Mouse (Mus musculus) retina, postnatal 7 days (tissue): ENCODE measurements around the gene Sod2.
"Not testable (repeated sequence)": the region's sequence is repeated elsewhere in the genome, so short reads cannot be mapped to it uniquely, and the experiment has no call there.

ENCODE experiments used
- DNase-seq: peaks from one replicate; pipeline ENCODE4 v3.0.0-alpha.2; 2012; ENCODE audit warnings: low read depth, low spot score

Gene Sod2

DNA sequence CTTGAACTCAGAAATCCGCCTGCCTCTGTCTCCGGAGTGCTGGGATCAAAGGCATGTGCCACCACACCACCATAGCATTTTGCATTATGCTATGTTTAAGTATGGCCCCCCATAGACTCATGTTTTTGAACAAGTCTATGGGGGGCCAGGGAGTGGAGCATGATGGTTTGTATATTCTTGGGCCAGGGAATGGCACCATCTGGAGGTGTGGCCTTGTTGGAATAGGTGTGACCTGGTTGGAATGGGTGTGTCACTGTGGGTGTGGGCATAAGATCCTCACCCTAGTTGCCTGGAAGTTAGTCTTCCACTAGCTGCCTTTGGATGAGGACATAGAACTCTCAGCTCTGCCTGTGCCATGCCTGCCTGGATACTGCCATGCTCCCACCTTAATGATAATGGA, at the start of gene Sod2:
Gene Sod2, plus strand, starts transcription at position 301 of the 400 bp plus-strand sequence.
- DNase-seq, result not testable (repeated sequence)

DNA sequence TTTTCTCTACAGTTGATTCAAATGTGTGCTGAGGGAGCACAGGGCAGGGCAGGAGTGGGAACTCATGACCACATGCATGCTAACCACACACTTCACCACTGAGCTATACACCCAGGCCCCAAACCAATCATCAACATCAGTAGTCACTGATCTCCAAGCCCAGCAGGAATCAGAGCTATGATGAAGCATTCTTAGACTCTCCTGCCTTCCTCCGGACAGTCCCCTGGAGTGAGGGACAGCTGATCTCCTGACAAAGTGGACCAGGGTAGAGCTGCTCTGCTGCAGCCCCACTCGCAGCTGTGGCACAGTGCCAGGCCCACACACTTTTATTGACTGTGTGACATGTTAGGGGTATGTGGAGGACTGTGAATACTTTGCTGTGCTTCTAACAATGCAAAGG, 47.3 kb upstream of the Sod2 start:
- not testable (repeated sequence) for DNase-seq

DNA sequence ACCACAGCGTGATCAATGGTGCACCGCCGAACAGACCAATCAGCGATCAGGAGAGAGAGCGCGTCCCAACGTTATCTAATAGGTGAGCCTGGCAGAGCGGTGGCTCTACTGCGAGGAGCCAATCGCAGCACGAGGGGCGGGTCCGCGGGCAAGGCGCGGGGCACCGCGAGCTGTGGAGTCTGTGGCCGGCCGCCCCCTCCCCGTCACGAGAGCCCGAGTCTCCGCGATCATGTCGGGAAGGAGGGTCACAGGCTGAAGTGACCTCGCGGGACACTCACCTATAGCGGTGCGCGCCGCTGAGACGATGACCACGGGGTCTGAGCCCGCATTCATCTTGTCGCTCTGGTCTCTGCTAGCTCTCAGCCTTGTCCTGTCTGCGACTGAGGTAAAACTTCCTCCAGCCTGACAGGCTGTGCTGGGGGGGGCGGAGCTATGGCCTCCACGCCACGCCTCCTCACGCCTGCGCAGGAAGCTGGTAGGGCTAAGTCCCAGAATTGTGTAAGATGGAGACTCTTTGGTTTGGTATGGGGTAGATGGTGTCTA, 46.2 kb upstream of the Sod2 start, which contains the start of gene Acat2:
Gene Acat2, minus strand, starts transcription at position 417 of the 543 bp plus-strand sequence.
- DNase-seq, result peak; percentile 86

DNA sequence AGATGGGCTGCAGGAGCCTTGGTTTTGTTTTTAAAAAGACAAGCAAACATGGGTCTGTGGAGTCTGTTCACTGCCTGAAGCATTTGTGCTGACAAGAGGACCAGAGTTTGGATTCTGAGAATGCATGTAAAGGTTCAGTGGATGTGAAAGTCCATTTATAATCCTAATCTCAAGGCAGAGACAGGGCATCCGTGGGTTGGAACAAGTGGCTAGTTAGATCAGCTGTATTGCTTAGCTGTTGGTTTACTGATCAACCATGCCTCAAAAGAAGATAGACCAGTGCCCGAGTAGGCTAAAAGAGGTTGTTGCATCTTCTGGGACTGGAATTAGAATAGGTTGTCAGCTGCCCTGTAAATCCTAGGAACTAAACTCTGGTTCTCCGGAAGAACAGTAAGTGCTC, 43.2 kb upstream of the Sod2 start:
- no peak for DNase-seq

DNA sequence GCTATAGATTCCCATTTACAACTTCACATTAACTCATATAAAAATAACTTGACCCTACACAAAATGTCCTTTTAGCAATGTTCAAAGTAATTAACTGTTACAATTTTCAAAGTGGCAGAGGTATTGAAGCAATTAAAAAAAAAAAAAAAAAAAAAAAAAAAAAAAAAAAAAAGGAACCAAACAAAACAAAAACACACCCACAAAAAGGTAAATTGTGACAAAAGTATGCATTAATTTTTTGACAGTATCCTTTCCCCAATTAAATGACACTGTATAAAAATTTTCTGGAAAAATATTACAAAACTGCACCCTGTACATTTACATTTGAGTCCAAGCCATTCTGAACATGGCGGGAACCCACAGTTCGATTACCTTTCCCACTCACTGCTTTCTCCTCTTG, 39.5 kb upstream of the Sod2 start:
- no peak for DNase-seq

DNA sequence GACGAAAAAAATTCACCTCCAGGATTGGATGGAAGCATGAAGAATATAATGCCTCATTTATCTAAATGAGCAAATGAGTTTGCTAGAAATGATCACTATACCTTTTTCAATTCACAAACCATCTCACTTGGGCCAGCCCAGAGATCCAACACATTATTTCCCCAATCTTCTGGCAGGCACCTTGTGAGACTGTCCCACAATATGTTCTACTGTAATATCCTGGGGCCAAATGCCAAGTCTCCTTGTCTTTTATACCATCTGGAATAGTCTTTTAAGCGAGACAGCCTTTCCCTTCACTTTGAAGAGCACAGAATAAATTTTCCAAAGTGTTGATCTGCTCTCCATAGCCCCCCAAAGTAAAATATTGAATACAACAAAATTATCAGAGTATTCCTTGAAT, 32.8 kb upstream of the Sod2 start:
- no peak for DNase-seq

DNA sequence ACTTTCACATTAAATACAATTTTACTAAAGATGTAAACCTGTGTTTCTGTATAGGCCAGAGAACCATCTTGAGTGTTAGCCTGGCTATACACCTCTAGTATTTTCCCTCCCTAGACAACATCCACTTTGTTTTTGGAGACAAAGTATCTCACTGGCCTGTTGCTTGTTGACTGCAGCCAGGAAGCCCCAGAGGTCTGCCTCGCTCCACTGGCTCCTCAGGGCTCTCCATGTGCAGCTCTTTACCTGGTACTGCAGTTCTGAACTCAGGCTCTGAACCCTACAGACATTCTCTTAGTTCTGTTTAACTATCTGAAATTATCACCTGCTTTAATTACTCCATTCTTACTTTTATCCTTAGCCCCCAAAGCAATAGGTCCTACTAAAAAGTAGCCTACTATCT, 28.1 kb upstream of the Sod2 start:
- no peak for DNase-seq

DNA sequence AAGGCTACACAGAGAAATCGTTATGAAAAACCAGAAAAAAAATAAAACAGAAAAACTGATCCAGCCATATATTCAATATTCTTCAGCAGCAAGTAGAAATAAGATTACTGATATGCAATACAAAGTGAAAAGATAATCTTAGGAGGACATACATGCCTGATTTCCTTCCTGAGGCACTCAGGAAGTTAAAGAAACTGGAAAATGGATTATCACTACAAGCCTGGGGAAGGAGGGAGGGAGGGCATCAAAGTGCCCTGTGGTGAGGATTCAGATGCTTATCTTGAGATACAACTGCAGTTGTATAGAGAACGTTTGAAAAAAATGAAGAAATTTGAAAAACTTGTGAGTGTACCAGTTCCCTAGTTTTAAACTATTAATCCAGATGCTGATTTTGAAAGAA, 22.7 kb upstream of the Sod2 start:
- no peak for DNase-seq

DNA sequence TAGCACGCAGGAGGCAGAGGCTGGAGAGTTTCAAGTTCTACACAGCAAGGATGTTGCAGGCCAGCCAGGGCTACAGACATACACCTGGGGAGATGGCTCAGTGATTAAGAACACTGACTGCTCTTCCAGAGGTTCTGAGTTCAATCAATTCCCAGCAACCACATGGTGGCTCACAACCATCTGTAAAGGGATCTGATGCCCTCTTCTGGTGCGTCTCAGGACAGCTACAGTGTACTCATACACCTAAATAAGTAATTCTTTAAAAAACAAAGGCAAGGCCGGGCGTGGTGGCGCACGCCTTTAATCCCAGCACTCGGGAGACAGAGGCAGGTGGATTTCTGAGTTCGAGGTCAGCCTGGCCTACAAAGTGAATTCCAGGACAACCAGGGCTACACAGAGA, 18.6 kb upstream of the Sod2 start:
- not testable (repeated sequence) for DNase-seq

DNA sequence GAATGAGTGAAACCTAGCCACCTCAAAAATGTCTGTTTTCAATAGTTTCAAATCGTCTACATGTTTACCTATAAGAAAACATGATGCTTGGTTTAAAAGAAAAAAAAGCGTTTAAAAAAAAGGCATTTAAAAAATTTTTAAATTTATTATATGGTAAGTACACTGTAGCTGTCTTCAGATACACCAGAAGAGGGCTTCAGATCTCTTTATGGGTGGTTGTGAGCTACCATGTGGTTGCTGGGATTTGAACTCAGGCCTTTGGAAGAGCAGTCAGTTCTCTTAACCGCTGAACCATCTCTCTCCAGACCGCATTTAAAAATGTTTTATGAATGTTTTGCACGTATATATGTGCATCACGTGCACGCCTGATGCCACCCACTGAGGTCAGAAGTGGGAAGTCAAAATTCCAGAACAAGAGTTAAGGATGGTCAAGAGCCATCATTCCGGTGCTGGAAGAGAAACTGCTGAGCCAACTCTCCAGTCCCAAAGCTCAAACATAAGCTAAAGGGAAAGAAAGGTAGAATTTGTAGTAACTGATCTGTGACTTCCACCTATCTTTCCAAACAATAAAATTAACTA, 16.0 kb upstream of the Sod2 start:
- DNase-seq, result no peak

DNA sequence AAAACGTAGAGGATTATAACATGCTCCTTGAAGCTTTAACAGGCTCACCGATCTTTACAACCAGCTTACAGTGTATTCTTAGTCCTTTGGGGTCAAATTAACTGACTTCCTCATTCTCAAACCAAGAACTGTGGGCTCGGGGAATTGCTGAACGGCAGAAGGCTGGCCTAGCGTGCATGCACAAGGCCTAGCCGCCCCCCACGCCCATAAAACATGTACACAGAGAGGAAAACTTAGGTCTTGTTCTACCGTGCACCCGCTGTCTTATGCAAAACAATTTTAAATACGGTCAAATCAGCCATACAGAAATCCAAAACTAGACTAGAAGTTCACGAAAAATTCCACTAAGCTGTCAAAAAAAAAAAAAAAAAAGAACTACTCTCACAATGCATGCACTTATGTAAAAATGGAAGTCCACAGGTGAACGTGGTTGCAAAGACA, 15.4 kb upstream of the Sod2 start:
- DNase-seq, result no peak

DNA sequence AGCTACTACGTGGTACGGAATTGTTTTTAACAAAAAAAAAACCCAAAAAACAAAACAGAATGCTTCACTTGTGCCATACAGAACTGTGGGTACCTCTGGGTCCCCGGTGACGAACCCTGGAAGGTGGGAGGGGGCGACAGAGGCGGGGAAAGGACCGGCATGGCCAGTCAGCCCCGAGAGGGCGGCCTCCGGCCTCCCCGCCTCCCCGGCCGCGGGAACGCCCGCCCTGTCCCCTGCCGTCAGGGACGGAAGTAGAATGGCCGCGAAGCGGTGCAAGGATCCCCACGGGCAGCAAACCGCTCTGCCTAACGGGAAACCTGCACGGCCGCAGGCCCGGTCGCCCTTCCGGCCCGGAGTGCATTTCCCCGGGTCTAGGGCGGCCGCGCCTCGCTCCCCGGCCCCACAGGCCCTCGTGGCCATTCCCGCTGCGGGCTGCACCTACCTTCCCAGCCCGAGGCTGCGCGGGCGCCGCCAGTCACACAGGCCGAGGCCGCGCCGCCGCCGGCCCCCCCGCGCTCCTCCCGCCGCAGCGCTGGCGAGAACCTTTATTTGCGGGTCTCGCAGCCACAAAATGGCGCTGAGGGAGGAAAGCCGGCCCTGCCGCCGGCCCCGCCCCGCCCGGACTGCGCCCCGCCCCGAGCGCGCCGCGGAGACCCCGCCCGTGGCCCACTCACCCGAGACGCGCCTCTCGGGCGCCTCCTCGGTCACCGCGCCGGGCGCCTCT, 14.8 kb upstream of the Sod2 start:
- peak; percentile 74 for DNase-seq

DNA sequence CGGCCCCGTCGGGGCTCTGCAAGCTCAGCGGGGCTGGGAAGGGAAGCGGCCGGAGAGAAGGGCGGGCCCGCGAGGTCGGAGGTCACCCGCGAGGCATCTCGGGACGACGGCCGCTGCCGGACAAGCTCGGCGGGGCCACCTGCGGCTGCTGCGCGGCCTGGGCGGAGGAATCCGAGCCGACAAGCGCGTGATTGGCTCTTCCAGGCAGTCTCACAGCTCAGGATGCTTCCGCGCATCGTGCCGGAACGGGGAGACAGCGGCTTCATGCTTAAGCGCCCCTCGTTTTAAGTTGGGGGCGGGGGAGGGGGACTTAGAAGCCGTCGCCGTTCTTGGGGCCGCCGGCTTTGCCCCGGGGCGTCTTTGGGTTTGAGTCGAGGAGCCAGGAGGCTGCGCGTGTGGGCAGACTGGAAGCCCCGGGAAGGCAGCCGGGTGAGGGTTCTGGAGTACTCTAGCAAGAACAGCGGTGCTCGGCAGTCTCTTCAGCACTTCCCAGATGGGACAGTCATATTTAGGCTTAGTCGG, 14.1 kb upstream of the Sod2 start:
- peak; percentile 92 for DNase-seq

DNA sequence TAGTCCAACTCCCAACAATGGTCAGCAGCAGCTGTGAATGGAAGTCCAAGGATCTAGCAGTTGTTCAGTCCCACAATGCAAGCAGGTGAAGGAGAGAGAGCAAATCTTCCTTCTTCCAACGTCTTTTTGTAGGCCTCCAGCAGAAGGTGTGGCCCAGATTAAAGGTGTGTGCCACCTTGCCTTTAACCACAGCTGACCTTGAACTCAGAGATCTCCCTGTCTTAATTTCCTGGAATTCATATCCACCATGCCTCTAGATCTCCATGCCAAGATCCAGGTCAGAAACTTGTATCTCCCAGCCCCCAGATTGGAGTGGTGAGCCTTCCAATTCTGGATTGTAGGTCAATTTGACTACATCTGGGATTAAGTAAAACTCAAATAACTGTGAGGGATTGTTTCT, 12.6 kb upstream of the Sod2 start, which contains the start of gene Wtap:
Gene Wtap, minus strand, starts transcription at position 101 of the 400 bp plus-strand sequence.
- no peak for DNase-seq

DNA sequence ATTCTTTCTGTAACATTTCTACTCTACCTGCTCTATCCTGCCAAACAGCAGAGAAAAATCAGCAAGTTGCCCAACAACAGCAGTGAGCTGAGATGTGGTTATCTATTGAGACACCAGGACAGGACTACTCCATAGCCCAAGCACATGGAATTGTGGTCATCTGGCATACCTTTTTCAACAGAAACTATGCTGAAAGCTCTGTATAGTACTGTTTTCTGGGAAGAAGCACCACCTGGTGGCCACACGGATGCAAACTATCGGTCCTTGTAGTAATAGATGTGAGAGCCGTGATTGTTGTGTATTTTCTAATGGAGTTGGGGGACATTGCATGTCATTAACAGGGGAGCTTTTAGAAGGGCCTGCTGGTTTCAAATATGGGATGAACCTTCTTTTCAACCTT, 10.3 kb upstream of the Sod2 start:
- DNase-seq, result no peak

DNA sequence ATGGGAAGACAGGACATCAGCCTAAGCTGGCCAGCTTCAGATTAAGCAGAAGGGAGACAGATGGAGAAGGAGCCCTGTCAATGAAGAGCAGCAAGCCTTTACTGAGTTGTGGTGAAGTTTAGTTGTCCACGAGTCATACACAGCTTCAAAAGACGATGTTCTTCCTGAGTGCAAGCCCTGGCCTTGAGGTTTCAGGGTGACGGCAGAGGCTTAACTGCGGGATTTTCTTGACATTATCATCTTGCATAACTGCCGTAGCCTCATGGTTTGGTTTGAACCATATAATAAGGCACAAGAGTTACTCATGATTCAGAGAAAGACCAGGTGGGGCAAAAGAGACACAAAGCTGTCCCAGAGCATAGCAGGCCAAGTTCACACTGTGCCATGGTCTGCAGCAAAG, 8.8 kb upstream of the Sod2 start:
- DNase-seq, result no peak

DNA sequence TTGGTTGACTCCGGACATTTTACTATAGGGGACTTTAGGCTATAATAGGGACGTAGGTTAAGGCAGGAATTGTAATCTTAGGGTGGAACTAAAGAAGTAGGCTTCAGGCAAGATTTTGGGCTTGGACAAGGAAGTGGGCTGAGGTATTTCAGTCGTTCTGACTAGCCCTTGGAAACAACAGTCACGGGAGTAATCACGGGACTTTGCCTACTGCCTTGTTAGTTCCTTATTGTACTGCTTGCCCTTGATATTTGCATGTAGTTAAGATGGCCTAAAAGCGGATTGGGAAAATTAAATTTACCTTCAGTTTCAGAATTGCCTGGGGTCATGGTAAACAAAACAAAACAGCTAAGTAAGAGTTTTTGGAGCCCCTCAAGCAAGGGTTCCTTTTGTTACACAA, 7.6 kb upstream of the Sod2 start:
- no peak for DNase-seq

DNA sequence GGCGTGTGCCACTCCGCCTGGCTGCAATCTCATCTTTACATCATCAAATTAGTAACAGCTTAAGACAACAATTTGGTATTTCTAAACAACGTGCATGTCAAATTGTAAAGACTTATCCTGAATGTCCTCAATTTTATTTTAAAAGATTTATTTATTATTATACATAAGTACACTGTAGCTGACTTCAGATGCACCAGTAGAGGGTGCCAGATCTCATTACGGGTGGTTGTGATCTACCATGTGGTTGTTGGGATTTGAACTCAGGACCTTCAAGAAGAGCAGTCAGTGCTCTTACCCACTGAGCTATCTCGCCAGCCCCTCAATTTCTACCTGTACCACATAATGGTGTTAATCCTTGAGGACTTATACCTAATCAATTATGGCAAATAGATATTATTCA, 4.4 kb upstream of the Sod2 start:
- not testable (repeated sequence) for DNase-seq

DNA sequence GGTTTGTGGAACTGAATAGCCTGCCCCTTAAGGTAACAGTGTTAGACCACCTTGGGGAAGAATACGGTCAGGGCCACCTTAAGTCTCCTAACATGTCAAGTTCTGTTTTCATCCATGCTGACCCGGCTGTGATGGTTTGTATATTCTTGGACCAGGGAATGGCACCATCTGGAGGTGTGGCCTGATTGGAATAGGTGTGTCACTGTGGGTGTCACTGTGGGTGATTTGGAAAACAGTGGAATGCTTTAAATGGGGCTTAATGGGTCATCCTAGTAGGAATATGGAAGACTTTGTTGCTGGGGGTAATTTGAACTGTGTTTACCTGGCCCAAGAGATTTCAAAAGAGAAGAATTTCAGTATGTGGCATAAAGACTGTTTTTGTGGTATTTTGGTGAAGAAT, 2.2 kb upstream of the Sod2 start:
- DNase-seq, result not testable (repeated sequence)

DNA sequence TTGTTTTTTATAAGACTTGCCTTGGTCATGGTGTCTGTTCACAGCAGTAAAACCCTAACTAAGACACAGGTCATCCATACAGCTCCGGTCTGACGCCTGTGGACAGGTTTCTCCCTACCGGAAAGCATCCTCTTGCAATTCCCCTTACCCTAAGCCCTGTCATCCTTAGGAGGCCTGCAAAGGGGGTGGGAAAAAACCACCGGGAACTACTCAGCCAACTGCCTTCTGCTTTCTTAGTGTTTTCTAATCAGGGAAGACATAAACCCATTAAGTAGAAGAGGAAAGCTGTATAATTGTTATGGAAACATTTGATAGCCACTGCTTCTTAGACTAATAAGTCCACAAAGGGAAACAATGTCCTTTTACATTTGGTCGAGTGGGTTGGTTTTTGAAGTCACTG, 338 bp downstream of the Sod2 start:
- DNase-seq, result no peak

DNA sequence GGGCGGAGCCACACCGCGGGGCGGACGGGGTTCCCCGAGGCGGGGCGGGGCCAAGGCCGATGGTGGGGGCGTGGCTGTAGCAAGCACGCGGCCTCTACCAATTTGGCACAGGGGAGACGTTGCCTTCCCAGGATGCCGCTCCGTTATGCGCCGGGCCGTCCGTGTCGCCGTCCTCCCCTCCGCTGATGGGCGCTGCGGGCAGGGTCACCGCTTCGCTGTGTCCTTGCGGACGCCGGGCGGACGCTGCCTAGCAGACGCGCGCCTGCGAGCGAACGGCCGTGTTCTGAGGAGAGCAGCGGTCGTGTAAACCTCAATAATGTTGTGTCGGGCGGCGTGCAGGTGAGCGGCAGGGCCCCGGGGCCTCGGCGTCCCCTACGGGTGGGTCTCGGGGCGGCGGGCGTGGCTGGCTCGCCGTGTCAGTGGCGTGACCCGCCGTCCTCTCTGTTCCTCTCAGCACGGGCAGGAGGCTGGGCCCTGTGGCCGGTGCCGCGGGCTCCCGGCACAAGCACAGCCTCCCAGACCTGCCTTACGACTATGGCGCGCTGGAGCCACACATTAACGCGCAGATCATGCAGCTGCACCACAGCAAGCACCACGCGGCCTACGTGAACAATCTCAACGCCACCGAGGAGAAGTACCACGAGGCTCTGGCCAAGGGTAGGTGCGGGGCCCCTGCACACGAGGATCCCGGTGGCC, 1.2 kb downstream of the Sod2 start:
- peak; percentile 94 for DNase-seq

DNA sequence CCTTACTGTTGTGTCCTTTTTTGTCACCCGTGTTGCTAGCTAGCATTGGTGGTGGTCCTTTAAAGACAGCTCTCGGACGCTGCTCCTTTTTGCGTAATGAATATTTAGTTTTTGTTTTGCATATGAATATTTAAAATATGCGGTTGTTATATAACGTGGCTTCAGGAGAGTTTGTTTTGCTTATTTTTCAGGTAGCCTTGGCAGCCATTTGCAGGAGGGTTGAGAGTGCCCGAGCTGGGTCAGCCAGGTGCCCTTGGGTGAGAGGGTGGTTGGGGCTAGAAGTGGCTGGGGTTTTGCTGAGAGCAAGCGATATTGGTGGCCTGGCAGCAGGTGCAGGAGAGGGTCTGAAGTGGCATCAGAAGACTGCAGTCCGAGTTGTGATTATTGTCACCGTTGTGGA, 1.9 kb downstream of the Sod2 start:
- DNase-seq, result no peak
